Mouse (Mus musculus) spleen, adult 10 weeks (tissue): Measurements from ENCODE around the gene Tox2. TPM values are rescaled to one million over a fixed set of nuclear protein-coding genes. Genes with fewer than 3 reads are reported as not detected.

ENCODE experiments used
- polyA plus RNA-seq: library from polyadenylated mRNA; stranded (reverse); fragments of 350-450 nt; fragmentation: Illumina TruSeq; extraction: RNeasy Lipid Tissue Mini Kit (QIAGEN cat#74804); gene quantifications from one replicate; pipeline ENCODE4 v1.2.3, GENCODE M21; 2015; ENCODE audit warnings: low replicate concordance; ENCODE audit not compliant: insufficient read depth

Gene Tox2
- polyA plus RNA-seq = 3.4 TPM

GRCm38 (mm10) chr2:163202884-163203634 is at the start of gene Tox2:
Tox2 (plus strand) TSS chr2:163203125.

Other genes with a start within 250 kb of the Tox2 start
- gene Sgk2, start 215.8 kb upstream of the Tox2 start, polyA plus RNA-seq = not detected
- gene Ift52, start 185.8 kb upstream of the Tox2 start, polyA plus RNA-seq = 61.3 TPM
- gene Mybl2, start 148.4 kb upstream of the Tox2 start, polyA plus RNA-seq = 6.1 TPM
- not detected for gene Gtsf1l, start 115.3 kb upstream of the Tox2 start, polyA plus RNA-seq
- 1.0 TPM for gene Jph2, start 194.9 kb downstream of the Tox2 start, polyA plus RNA-seq
- gene Oser1, start 221.6 kb downstream of the Tox2 start, polyA plus RNA-seq = 74.7 TPM
- gene Gdap1l1, start 235.4 kb downstream of the Tox2 start, polyA plus RNA-seq = not detected